Mouse (Mus musculus) erythroblast, adult 5-6 weeks (primary cell): Measurements from ENCODE around the gene Tmem245. TPM values are rescaled to one million over a fixed set of nuclear protein-coding genes. Genes with fewer than 3 reads are reported as not detected.

Experiments used
- ATAC-seq: replicated peaks from 2 replicates; pipeline ENCODE4 v1.8.0; 2016; ENCODE audit warnings: moderate number of reproducible peaks, mild to moderate bottlenecking, moderate TSS enrichment, inconsistent platforms; ENCODE audit not compliant: poor library complexity, low FRiP score, severe bottlenecking
- total RNA-seq, 2 experiments: library from RNA; stranded (forward) in 1 of 2; stranded (reverse) in 1 of 2; fragments of 150-400 nt in 1 of 2; fragments of 200-764, 138-1000 nt in 1 of 2; gene quantifications; 2 replicates each; pipeline versions ENCODE4 v1.2.3 to v1.2.4; 2015 to 2017; ENCODE audit warnings: low replicate concordance in 2 of 2

The Tmem245 gene
- total RNA-seq (2015; ENCODE audit: low replicate concordance) (1.2 and 2.5 TPM in 2 replicates), total RNA-seq (2017; ENCODE audit: low replicate concordance) (1.8 and 2.0 TPM in 2 replicates)

DNA sequence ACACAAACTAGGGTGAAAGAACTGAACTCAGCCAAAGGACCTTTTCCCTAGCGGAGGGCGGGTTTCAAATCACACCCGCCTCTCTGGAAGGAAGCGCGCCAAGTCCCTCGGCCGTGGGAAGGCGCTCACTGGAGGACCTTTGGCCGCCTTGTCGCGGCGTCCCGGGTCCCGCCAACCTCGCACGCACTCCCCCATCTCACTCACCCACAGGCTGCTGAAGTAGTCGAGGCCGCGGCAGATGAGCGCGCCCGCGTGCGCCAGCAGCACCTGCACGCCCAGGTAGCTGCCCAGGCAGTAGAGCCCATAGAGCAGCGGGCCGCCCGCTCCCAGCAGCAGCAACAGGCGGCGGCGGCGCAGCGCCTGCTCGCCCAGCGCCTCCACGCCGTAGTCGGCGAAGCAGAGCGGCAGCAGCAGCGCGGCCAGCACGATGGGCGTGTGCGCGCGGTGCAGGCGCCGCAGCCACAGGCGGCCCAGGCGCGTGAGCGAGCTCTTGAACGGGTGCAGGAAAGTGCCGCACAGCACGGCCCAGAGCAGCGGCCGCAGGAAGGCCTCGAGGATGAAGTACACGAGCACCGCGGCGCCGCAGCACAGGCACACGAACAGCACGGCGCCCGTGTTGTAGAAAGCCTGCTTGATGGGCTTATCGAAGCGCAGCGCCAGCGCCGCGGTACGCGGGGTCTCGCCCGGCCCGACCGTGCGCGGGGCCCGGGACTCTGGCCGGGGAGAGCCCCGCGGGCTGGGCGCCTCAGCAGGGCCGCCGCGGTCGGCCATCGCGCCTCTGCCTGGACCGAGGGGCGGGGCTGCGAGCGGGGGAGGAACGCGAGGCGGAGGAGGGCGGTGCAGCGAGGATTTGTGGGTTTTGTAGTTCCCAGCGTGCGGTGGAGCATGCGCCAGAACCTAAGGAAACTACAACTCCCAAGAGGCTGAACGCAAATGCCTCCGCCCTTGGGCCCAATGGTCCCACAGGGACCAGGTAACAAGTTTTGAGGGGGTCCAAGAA, at the start of gene Tmem245:
Gene Tmem245, minus strand, starts transcription at position 797 of the 1,000 bp plus-strand sequence.
- peak; percentile 98 for ATAC-seq

DNA sequence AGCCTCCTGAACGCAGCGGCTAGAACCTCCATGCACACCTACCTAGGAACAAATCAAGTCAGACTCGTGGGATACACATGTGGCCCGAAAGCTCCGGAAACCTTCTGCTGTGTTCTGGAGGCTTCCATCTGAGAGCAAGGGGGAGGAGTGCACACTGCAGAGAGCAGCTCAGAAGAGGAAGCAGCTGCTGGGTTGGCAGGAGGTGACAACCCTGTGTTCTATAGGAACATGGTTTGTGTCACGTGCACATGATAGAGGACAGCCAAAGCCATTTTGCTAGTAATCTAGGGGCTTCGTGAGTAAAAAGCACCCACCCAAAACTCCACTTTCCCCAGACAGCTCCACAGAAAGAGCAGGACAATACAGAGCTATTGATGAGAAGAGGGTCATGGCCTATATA, 46.1 kb upstream of the Tmem245 start:
- ATAC-seq: no peak

DNA sequence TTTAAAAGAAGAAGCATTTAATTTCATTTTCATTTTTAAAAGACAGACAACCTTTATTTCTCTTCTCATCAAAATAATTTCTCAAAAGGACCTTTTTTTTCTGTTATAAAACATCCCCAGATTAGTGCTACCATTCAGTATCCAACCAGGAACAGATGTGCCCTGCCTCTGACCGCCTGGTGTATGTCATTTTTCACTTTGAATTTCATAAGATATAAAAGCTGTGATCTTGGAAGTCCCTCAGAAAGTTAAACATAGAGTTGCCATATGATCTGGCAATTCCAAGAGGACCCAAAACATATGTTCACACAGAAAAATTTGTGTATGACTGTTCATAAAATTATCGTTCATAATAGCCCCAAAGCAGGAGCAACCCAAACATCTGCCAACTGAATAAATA, 44.7 kb upstream of the Tmem245 start:
- no peak for ATAC-seq

DNA sequence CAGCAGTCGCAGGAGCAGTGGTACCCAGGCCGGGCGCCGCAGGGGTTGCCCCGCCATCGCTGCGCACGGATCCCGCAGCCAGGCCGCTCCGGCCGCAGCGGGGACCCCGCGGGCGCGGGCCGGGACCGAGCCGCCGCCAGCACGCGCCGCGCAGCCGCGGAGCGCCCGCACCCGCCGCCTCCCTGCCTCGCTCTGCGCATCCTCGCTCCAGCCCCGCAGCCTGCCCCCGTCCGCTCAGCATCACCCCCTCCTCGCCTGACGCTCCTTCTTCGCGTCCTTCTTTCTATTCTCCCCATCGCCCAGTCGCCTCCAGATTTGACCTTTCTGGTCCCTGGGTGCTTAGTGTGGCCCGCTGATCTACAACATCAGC, 43.0 kb upstream of the Tmem245 start, which contains the start of gene Frrs1l:
Gene Frrs1l, minus strand, starts transcription at position 177 of the 370 bp plus-strand sequence.
- no peak for ATAC-seq

DNA sequence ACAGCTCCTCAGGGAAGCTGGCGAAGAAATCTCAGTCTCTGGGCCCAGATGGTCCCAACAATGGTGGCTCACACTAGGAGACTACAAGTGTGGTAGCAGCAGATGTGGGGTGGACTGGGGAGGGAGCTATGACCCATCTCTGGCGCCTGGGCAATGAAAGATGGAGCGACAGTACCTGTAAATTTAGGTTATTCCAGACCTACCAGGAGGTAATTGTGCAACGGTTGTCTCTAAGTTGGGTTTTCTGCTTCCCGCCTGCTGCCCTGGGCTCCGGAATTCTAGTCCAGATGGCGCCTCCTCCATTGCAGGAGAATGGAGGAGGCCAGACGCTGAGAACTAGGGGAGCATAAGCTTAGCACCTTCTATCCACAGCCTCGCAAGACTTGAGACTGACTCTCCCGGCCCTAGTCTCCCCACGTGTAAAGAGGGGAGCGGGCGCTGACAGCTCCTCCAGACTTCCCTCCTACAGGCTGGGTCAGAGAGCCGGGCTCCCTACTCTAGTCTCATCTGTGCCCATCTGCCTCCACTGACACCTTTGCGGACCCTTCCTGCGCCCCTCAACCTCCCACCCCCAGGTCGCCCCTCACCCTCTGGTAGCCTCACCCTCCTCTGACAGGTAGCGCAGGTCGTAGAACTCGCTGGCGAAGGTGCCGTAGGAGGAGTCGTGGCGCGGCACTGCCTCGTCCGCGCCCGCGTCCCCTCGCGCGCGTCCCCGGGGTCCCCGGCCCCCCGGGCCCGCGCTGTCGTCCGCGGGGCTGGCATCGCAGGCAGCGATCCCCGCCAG, 42.4 kb upstream of the Tmem245 start:
- ATAC-seq: no peak

DNA sequence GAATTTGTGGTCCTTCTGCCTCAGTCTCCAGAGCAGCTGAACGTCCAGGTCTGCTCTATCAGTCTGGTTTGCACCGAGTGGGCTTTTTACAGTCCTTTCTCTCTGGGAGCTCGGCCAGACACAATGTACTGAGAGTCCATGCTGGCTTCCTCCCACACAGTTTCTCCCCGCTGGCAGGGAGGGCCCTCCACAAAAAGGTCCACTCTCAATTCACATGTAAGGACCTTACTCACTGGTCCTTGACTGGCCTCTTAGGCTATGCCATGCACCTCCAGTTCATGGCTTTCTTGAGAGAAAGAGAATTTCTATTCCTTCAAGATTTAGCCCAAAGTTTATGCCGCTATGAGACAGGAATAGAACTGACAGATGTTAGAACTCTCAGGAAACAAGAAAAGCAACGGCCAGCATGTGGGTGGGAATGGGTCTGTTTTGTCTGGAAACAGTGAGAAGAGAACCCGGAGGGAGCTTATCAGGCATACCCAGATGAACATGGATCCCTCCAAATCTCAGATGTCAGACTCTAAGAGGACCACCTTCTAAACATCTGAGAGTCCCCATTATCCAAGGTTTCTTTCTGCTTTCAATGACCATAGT, 18.4 kb upstream of the Tmem245 start:
- no peak for ATAC-seq

DNA sequence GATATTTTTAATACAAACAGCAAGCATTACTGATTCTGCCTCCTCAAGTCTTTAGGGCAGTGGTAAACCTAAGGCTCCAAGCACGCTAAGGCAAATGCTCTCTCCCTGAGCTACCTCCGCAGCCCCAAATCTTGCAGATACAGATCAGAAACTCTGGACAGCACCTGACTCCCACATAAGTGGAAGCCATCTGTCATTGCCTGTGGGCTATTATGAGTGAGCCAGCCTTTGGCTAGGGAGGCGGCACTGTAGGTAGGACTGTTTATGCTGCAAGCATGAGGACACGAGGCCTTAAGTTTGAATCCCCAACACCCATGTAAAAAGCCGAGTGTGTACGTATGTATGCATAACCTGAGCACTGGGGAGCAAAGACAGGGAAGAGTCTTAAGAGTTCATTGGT, 16.4 kb upstream of the Tmem245 start:
- ATAC-seq: no peak

DNA sequence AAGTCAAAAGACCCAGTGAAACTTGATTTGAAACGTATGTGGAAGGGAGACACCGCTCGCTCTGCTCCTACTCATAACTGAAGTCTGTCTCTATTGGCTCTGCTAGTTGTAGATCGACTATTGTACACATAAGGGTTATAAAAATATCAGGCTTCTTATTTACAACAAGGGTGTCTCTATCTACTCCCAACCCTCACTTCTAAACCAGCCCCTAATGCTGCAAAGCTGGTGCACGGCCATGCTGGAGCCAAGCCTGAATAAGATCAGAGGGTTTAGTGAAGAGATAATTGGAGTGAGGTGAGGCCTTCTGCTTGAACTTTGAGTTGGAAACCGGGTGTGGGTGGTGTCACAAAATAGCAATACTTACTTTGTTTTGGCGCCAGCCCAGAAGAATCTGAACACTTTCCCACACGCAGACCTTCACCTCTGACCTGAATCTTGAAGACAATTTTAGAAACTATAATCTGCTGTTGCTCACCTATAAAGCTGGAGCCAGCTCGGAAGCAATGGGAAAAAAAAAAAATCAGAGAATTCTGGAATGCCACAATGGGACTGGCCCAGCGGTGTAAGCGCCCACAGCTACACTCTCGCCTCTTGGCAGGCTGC, 14.2 kb upstream of the Tmem245 start:
- ATAC-seq: no peak

DNA sequence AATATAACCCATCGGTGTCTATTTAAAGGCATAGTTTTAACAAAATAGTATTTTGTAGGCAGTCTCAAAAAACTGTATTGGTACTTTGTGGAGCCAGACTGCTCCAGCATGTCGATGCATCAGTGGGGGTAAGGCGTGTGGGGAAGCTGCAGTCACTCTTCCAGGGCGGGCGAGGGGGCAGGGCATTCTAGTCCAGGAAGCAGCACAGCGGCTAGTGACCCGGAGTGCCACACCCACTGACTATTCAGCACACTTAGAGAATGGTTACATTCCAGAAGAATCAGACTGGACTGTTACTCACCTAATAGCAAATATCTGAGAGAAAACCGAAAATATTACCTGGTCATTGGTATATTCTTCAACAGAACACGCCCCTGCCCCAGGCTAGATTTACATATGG, 10.3 kb upstream of the Tmem245 start:
- no peak for ATAC-seq

DNA sequence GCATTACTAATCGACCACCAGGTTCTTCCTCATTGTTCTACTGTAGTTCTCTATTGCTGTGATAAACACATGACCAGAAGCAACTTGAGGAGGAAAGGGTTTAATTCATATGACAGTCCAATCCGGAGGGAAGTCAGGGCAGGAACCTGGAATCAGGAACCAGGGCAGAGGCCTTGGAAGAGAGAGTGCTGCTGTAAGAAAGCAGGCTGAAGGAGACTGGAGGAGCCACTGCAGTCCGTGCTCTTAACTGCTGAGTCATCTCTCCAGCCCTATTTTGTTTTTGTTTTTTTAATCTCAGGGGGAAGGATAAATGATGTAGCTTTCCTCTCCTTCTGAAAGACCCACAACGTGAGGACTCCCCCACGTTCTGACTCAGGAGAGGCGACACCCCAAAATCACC, 6.0 kb upstream of the Tmem245 start:
- ATAC-seq: no peak

DNA sequence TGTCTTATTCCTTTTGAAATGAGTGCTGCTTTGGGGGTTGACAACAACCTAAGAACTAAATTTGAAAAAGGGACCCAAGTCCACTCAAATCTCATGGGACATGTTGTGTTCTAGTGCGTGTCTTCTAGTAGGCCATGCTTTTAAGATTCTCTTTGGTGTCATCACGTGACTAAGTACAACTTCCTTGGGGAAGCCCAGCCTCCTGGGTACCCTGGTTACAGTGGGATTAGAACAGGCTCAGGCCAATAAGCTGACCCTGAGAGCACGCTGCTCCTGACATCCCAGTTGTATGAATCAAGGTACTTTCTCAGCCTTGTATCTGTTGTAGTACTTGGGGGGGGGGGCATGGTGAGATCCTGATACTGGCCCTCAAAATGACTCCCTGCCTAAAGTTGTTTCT, 4.5 kb upstream of the Tmem245 start:
- no peak for ATAC-seq

DNA sequence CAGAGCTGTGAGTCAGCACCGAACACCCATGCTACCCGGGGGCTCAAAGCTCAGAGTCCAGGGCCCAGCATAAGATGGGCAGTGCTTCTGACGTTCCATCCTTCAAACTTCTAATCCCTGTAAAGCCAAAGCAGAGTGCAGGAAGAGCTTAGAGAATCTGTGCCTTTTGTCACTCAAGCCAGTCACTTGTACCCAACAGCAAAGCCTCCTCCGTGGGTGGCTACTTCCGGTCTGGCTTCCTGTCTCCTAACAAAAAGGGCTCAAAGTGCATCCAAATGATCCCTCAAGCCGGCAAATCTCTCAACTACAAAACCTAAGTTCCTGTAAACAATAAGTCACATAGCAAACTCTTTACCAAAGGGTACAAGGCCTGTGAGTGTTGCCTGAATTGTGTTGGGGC, 2.3 kb upstream of the Tmem245 start:
- ATAC-seq: no peak

DNA sequence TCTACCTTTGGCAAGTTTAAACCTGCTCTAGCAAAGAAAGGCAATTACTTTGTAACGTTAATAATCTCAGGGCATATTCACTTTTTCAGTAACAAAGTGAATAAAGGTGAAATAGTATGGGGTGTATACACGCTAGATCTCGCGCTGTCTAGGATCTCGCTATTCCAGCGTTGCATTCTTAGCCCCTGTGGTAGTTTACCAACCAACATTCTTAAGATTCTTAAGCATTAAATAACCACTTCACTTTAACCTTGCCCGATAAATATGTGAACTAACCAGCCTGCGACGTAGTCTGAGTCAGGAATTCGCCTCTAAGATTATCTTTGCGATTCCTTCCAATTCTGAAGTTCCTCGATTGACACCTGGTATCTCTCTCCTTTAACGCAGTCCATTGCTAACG, 1.1 kb downstream of the Tmem245 start:
- no peak for ATAC-seq

DNA sequence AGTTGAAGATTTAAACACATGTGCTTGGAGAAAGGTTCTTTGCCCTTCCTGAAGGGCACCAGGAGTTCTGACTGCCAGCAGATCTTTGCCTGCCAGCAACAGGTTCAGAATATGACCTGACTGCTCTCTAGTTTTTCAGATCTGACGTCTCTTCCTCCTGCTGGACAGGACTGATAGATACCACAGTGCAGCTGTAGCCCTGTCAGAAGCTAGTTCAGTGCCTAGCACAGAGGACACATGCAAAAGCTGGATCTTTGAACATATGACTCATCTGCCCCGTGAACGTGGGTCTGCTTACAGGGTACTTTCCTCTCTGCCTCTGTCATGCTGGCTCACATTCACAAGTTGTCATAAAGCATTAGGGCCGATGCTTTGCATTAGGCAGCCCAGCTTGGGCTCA, 3.0 kb downstream of the Tmem245 start:
- ATAC-seq: no peak

DNA sequence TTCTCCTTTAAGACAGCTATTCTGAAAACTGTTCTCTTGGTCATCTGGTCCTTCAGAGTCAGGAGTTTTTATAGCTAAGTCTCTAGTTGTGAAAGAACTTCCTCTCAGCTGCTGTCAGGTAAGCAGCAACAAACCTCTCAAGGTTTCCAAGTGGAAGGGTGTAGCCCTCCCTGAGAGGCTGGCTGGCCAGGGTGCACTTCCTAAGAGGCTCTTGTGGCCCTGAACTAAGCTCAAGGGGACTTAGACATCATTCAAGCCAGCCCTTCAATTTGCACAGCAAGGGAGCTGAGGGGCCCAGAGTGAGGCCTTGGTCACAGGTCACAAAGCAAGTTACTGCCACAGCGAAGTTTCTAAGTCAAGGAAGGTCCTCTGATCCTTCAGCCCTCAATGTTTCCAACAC, 4.0 kb downstream of the Tmem245 start:
- no peak for ATAC-seq

DNA sequence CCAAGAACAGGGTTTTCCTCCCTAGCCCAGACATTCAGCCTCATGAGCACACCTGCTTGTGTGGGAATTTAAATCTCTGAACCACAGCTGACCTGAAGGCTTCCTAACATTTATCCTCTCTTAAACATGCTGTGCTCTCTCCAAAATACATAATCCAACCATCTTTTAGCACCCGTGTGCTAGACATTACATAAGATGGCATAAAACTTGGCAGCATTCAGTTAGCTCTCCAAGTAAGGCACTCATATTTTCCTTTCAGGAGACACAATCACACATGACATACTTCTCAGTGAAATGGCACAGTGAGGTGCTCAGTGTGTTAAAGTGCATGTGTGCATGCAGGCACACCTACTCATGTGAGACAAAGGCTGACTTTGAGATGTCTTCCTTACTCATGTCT, 4.7 kb downstream of the Tmem245 start:
- no peak for ATAC-seq

DNA sequence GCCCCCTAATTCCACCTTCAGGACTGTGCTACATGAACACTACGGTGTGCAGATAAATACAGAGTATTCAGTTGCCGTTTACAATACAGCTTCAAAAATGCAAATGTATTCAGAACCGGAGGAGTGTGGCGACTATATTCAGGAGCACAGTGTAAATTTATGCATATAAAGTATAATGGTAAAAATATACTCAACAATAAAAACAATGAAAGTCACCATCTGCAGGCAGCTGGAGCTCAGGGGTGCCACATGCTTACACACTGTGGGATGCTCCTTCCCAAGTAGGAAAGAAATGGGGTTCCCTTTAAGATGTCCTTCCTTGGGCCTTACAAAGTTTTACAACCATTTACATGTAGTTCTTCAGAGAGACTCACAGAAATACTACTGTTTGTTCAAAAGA, 5.8 kb downstream of the Tmem245 start:
- no peak for ATAC-seq

DNA sequence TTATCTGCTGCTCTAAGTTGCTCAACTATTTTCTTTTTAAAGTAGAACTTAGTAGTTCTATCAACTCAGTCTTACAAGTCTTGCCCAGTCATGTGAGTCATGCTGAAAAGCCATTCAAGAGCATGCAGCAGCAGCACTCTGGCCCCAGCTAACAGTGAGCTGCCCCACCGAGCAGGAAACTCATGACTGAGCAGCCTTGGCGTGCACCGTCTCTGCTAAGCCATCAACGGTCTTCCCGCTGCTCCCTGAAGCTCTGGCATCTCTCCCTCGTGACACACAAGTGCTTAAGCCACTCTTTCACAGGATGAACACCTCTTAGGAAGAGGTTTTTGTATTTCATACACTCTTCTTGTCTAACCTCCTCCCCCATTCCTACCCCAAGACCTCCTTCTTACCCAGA, 10.1 kb downstream of the Tmem245 start:
- ATAC-seq: no peak

DNA sequence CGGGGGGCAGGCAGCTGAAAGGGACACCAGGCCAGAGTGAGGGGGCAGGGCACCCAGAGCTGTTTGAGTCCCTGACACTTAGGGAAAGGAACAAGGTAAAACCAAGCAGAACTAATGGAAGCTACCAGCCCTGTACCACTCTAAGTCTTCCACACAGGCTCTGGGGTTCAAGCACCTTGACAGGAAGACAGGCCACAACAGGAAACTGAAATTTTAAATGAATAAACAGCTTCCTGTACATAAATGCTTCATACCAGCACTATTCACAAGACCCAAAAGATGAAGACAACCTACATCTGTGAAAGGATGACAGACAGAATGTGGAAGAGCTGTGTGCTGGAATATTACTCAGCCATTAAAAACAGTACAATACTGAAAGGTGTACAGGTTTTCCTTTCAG, 11.9 kb downstream of the Tmem245 start:
- no peak for ATAC-seq

DNA sequence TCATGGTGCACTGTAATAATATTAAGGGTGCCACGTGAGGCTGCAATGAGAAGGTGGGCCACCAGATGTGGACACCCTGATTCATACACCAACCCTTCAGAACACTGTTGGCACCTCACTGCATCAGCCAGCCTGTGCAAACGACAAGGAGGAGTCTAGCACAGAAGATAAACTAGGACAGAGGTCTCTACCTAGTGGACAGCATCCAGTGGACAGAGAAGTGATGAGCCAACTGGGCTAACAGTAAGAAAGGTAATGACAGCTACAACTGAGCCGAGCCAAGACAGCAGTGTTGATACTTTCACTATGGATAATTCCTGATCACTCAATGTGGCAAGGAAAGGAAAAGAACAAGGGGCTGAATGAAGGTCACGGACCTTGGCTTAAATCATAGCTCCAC, 14.1 kb downstream of the Tmem245 start:
- ATAC-seq: no peak
